Mouse (Mus musculus) gastrocnemius, postnatal 36 days (tissue): ENCODE measurements around the gene Mme. TPM values are rescaled to one million over a fixed set of nuclear protein-coding genes. Genes with fewer than 3 reads are reported as not detected.

Experiments used
- DNase-seq, 2 experiments: peaks; one replicate each; pipeline ENCODE4 v3.0.0; 2022
- intact Hi-C: fragments of 180-260 bp; cut with DNase I; formaldehyde crosslinking; loops from one replicate; pipeline ENCODE4 v1.15.1; 2025
- total RNA-seq, 2 experiments: library from RNA; stranded (reverse); gene quantifications; 2 replicates each; pipeline ENCODE4 v1.2.3; 2021

Mme gene
- total RNA-seq, 2 experiments from 2014 or later, result 4.0 to 4.9 TPM

GRCm38 (mm10) chr3:63348893-63349426, 107.6 kb downstream of the Mme start:
- intact Hi-C loops, result no loop called here
- DNase-seq, result no peak

GRCm38 (mm10) chr3:63350242-63350641, 108.9 kb downstream of the Mme start:
- no peak for DNase-seq
- intact Hi-C loops, result no loop called here

GRCm38 (mm10) chr3:63350704-63351103, 109.4 kb downstream of the Mme start:
- intact Hi-C loops, result no loop called here
- DNase-seq, result no peak

GRCm38 (mm10) chr3:63351680-63352260, 110.4 kb downstream of the Mme start:
- intact Hi-C loops, result no loop called here
- DNase-seq, result no peak

- intact Hi-C loops, result no loop called here
- no peak for DNase-seq
Measured at GRCm38 (mm10) chr3:63359512-63359911, 118.2 kb downstream of the Mme start.

GRCm38 (mm10) chr3:63384989-63385388, 143.7 kb downstream of the Mme start:
- intact Hi-C loops, result no loop called here
- no peak for DNase-seq

- intact Hi-C loops, result no loop called here
- DNase-seq, result no peak
Measured at GRCm38 (mm10) chr3:63390774-63391173, 149.4 kb downstream of the Mme start.

GRCm38 (mm10) chr3:63391348-63391747, 150.0 kb downstream of the Mme start:
- intact Hi-C loops, result no loop called here
- DNase-seq, result no peak

- no peak for DNase-seq
- intact Hi-C loops, result no loop called here
Measured at GRCm38 (mm10) chr3:63394424-63394941, 153.1 kb downstream of the Mme start.

GRCm38 (mm10) chr3:63398171-63398570, 156.8 kb downstream of the Mme start:
- intact Hi-C loops, result no loop called here
- no peak for DNase-seq

GRCm38 (mm10) chr3:63406438-63406837, 165.1 kb downstream of the Mme start:
- DNase-seq, result peak in 1 of 2 experiments; percentile 11
- intact Hi-C loops, result no loop called here

- intact Hi-C loops, result no loop called here
- no peak for DNase-seq
Measured at GRCm38 (mm10) chr3:63411006-63411405, 169.7 kb downstream of the Mme start.

- intact Hi-C loops, result no loop called here
- no peak for DNase-seq
Measured at GRCm38 (mm10) chr3:63412220-63412937, 171.0 kb downstream of the Mme start.

GRCm38 (mm10) chr3:63413046-63413911, 171.9 kb downstream of the Mme start:
- intact Hi-C loops, result no loop called here
- no peak for DNase-seq

- intact Hi-C loops, result no loop called here
- no peak for DNase-seq
Measured at GRCm38 (mm10) chr3:63417284-63417683, 175.9 kb downstream of the Mme start.

GRCm38 (mm10) chr3:63417758-63418157, 176.4 kb downstream of the Mme start:
- DNase-seq, result no peak
- intact Hi-C loops, result no loop called here

- intact Hi-C loops, result no loop called here
- no peak for DNase-seq
Measured at GRCm38 (mm10) chr3:63423552-63423951, 182.2 kb downstream of the Mme start.
